Mouse (Mus musculus) cerebellum, adult 2 months (tissue): ENCODE measurements at regions not wholly inside any gene's neighbourhood (a gene's known extent, or its start where the extent isn't known, plus 50 kb on each side); places are given as distances from the start of the nearest gene placed in this dataset.

Source experiments
- CTCF ChIP-seq: fragments of 200-500 bp; IDR thresholded peaks from 2 replicates; pipeline ENCODE4 v1.5.1; 2011; ENCODE audit warnings: low read depth, mild to moderate bottlenecking, control low read depth, low read length, moderate library complexity, borderline replicate concordance; ENCODE audit not compliant: insufficient read depth
- POLR2A ChIP-seq: fragments of 200-500 bp; IDR thresholded peaks from 2 replicates; pipeline ENCODE4 v1.6.1; 2011; ENCODE audit warnings: low read length, control low read depth, borderline replicate concordance; ENCODE audit not compliant: insufficient read depth

DNA sequence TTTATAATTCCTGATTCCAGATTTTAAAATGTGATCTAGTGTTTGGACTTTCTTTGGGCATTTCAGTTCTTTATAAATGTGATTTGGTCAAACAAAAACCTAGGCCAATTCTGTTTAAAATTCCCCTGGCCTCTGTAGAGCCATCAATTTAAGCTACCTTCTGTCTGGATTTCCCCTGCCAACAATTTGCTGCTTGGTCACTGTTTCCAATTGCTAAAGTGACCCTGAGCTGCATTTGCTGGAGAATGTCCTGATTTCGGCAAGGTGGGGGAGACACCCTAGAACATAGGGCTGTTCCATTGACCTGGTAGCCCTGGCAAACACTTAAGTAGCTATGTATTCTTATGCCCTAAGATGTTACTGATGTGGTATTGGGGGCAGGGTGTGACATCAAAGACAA is 386.3 kb upstream of the Pou3f3 start:
- TF ChIP-seq POLR2A = no peak
- TF ChIP-seq CTCF = no peak
